Mouse (Mus musculus) heart, postnatal 10 days (tissue): Measurements from ENCODE around the gene Megf8. TPM values are rescaled to one million over a fixed set of nuclear protein-coding genes. Genes with fewer than 3 reads are reported as not detected.

Experiments used
- DNase-seq, 2 experiments: peaks; one replicate each; pipeline ENCODE4 v3.0.0; 2021
- intact Hi-C: fragments of 180-260 bp; cut with DNase I; formaldehyde crosslinking; loops from one replicate; pipeline ENCODE4 v1.15.1; 2025
- total RNA-seq, 2 experiments: library from RNA; stranded (reverse); gene quantifications; 2 replicates each; pipeline ENCODE4 v1.2.3; 2021

The Megf8 gene
- total RNA-seq, 2 experiments from 2014 or later = 28.8 to 29.9 TPM

- intact Hi-C loops = no loop called here
- no peak for DNase-seq
Measured at GRCm38 (mm10) chr7:25294495-25294894, 22.5 kb upstream of the Megf8 start.

DNA sequence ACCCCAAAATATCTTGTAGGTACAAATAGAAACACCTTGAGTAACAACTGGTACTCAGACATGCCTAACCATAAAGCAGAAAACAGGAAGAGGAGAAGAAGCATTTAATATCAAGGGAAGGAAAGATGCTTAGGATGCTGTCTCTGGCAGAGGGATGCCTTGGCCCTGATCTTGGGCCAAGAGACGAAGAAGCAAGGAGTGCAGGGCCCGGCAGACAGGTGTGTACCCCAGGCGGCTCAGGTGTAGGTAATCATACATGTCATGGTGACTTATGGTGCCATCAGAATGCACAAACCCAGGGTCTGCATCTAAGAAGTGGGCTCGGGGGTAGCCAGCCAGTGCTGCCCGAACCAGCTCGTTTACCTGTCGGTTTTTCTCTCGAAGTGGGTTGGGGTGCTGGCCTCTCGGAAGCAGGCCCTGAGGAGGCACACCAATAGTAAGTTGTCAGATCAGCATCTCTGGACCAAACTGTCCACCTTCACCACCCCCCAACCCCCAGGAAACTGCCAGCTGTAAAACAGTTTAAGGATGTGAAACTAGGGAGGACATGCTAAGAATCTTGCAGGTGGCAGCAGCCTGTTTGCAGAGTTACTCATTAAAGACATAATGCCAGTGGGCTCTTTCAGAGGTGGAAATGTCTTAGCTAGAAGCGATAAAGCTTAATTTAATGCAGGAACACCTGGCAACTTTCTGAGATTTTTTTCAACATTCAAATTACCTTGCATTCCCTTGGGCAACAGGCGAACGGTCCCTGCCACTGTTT lies 21.8 kb upstream of the Megf8 start:
- no peak for DNase-seq
- intact Hi-C loops = no loop called here

DNA sequence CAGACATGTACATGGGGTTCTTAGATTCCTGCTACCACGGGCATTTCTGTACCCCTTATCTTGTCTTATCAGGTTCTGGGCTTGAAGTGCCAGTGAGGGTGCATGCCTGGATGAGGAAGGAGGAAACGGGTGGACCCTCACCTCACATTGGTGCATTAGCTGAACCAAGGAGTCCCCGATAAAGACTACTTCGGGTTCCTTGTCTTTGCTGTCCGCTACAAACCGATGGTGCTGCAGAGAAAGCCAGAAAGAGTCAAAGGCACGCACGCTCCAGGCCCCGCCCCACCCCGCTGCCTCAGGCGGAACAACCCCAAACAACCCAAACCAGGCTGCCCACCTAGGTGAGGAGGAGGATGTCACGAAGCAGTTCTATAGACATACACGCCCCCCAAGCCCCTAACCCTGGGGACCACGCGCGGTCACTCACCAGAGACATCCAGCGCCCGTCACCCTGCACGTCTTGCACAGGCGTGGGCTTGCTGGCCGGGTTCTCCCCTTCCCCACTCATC lies 20.0 kb upstream of the Megf8 start:
- intact Hi-C loops = loop anchor here (2.0 kb wide), 1 partner anchor 14 kb away; no protein-coding TSS in a partner anchor
- peak; percentile 34 to 40 for DNase-seq

- peak; percentile 80 to 82 for DNase-seq
- intact Hi-C loops = loop anchor here (2.0 kb wide), 1 partner anchor 15 kb away; no protein-coding TSS in a partner anchor
Measured at GRCm38 (mm10) chr7:25297454-25298325, 19.3 kb upstream of the Megf8 start, which contains the start of gene Pafah1b3. Gene Pafah1b3 (minus strand): TSS chr7:25297986.

GRCm38 (mm10) chr7:25301063-25301462 lies 15.9 kb upstream of the Megf8 start, which contains the start of gene Prr19:
Gene Prr19 (plus strand): TSS chr7:25301411.
- intact Hi-C loops = no loop called here
- no peak for DNase-seq

DNA sequence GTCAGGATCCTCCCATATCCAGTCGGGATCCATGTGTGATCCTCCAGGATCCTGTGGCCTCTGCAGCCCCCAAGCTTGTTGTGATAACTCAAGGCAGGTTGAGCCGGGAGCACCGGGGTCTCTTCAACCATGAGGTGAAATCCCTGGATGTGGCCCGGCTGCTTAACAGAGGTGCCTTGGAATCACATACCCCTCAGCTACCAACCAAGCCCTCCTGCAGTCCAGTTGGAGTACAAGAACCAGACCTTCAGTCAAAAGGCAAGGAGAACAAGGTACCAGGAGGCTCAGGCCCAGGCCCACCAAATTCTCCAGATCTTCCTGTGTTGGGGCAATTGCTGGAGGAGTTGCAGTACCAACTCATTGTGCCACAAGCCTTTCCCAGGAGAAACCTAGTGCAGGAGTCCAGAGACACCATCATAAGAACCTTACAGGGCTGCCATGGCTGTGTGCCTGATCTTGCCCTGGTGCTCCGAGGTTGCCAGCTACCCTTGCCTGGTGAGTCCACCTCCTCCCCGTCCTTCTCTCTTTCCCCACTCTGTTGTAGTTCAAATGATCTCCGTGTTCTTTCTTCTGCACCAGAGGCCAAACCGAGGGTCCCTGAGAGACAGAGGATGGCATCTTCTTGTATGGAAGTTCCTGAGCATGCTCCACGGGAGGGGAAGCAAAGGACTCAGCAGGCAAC lies 13.8 kb upstream of the Megf8 start:
- DNase-seq = no peak
- intact Hi-C loops = no loop called here

DNA sequence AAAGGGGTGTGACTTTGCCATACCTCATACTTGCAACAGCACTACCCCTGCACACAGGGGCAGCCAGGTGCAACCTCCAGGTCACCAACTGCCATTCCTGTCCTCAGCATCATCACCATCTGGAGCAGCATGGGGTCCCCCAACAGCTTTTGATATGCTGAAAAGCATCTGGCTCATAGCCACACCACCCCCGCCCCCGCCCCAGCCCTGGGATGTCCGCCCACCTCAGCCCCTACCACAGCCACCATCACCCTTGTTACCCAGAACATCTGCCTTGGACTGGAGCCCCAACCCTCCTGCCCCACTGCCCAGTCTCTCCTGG lies 13.3 kb upstream of the Megf8 start:
- intact Hi-C loops = no loop called here
- no peak for DNase-seq

- DNase-seq = no peak
- intact Hi-C loops = no loop called here
Measured at GRCm38 (mm10) chr7:25305481-25305880, 11.5 kb upstream of the Megf8 start.

DNA sequence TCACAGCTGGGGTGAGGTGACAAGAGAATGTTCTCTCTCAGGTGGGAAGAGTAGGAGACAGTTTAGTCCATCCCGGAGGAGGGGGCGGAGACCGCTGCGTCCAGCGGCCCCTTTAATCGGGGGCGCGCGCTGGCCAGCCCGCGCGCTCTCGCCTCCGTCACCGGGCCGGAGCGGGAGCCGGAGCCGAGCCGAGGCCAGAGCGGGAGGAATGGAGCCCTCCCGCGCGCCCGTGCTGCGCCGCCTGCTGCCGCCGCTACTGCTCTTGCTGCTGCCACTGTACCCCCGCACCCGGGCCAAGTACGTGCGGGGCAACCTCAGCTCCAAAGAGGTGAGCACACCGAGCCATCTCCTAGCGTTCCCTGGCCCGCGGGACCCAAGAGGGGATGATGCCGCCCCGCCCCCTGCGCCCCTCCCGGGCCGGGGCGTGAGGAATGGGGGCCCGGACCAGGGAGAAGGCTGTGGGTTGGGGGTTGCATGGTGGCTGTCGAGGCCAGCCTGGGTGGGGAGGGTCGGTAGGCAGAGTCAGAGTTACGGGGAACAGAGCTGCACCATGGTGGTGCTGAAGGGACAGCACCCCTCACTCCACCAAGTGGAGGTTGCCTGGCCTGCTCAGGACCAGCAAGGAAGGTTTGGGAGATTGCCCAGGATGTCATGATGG lies 10.9 kb upstream of the Megf8 start, which contains the start of gene Tmem145:
Gene Tmem145, plus strand, starts transcription at position 151 of the 658 bp plus-strand sequence.
- peak; percentile 53 to 69 for DNase-seq
- intact Hi-C loops = no loop called here

DNA sequence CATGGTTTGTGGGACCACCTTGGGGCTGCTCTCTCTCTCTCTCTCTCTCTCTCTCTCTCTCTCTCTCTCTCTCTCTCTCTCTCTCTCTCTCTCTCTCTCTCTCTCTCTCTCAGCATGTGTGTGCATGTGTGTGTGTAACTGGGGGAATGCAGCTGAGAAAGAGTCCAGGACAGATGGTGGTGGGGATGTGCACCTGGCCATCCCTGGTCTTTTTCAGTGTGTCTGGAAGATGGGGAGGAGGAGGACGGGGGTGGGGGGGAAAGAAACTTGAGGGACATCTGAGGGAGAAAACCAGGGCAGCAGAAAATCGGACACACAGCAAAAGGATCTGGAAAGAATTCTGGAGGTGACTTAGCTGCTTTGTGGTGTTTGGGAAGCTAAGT lies 10.4 kb upstream of the Megf8 start:
- intact Hi-C loops = no loop called here
- no peak for DNase-seq

DNA sequence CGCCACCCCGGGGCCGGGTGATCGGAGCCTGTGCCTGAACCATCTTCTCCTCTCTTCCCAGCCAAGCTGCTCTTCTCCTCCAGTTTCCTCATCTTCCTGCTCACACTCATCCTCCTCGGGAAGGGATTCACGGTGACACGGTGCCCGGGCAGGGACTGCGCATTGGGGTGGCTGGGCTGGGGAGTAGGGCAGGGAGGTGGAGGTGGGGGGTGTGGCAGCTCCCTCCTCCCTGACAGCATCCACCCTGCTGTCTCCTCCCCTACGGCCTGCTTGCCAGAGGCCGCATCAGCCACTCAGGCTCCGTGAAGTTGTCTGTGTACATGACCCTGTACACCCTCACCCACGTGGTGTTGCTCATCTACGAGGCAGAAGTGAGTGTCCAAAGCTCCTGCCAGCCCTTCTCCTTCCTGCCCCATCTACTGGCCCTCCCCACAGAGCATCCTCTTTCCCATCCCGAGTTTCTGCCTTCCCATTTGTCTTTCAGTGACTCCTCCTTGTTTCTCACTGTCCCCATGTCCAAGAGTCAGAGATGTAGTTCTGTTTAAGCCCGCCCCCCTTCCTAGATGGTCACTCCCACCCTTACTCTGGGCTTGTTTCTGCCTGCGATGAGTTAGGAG lies 8.2 kb upstream of the Megf8 start:
- intact Hi-C loops = no loop called here

DNA sequence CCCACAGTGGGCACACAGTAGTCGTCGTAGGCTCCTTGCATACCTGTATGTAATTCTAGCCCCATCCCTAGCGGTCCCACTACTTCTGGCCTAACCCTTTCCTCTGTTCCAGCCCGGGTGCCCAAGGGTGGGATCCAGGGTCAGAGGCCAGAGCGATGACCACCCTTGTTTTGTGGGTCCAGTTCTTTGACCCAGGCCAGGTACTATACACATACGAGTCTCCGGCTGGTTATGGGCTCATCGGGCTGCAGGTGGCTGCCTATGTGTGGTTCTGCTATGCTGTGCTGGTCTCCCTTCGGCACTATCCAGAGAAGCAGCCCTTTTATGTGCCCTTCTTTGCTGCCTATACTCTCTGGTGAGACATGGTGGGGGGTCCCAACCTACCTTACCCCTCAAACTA lies 7.5 kb upstream of the Megf8 start:
- DNase-seq = no peak
- intact Hi-C loops = no loop called here

More for the DNA sequence above, 8.2 kb upstream of the Megf8 start:
- DNase-seq = no peak

- intact Hi-C loops = no loop called here
Measured at GRCm38 (mm10) chr7:25311193-25311592, 5.8 kb upstream of the Megf8 start.

GRCm38 (mm10) chr7:25313325-25313724 lies 3.6 kb upstream of the Megf8 start:
- intact Hi-C loops = no loop called here
- no peak for DNase-seq

More at GRCm38 (mm10) chr7:25311193-25311592, 5.8 kb upstream of the Megf8 start:
- no peak for DNase-seq

DNA sequence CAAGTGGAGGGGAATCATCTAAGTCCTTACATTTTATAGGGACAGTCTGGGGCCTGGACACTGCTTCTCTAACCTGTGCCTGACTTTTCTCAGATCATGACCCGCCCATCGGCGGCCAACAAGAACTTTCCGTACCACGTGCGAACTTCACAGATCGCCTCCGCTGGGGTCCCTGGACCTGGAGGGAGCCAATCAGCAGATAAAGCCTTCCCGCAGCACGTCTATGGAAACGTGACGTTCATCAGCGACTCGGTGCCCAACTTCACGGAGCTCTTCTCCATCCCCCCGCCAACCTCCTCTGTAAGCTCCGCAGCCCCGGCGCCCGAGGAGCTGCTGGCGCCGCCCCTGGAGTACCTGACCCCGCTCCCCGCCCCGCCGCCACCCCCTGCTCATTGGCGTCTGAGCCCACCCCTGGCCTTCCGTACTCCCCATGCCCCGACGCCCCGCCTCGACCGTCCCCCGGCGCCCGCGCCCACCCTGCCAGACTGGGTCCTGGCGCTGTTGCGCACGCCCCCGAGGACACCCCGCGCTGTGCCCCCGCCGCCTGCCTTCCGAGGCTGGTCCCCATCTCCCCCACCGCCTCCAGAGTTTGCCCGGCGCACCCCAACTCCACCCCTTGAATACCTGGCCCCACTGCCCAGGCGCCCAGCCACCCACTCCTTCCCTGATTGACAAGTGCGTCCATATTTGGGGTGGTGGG lies 2.2 kb upstream of the Megf8 start:
- intact Hi-C loops = loop anchor here (5.0 kb wide), 1 partner anchor 237 kb away; no protein-coding TSS in a partner anchor

GRCm38 (mm10) chr7:25315306-25316041 lies 1.5 kb upstream of the Megf8 start:
- intact Hi-C loops = loop anchor here (2.0 to 5.0 kb wide), 4 partner anchors 33 to 238 kb away; no protein-coding TSS in a partner anchor
- DNase-seq = no peak

More for the DNA sequence above, 2.2 kb upstream of the Megf8 start:
- DNase-seq = no peak

DNA sequence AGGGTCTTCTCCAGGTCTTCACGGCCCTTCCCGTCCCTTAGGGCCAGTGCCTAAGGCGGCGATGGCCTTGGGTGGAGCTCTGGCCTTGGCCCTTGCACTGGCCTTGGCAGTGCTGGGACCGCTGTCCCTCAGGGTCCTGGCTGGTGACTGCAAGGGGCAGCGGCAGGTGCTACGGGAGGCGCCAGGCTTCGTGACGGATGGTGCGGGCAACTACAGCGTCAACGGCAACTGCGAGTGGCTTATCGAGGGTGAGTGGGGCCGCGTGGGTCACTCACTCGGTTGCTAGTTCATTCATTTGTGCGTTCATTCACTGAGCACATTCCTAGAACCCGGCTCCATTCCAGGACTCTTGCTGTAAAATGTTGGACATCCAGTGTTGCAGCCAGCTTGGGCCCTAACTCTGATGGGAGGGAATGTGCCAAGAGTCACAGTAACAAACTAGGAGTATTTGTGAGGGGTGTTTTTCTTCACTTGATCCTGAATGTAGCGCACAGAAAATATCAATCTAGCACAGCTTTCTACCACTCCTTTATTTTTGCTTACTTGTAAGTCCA lies 559 bp downstream of the Megf8 start:
- intact Hi-C loops = loop anchor here (2.0 to 5.0 kb wide), 4 partner anchors 35 to 240 kb away; no protein-coding TSS in a partner anchor
- peak; percentile 20 to 21 for DNase-seq

GRCm38 (mm10) chr7:25322058-25322484 lies 5.1 kb downstream of the Megf8 start:
- intact Hi-C loops = no loop called here
- DNase-seq = peak; percentile 34 to 42
